Mouse (Mus musculus) liver, adult 10 weeks (tissue): Measurements from ENCODE around the gene Ncf1. TPM values are rescaled to one million over a fixed set of nuclear protein-coding genes. Genes with fewer than 3 reads are reported as not detected.

Experiments
- polyA plus RNA-seq: library from polyadenylated mRNA; stranded (reverse); fragments of 350-450 nt; fragmentation: Illumina TruSeq; extraction: RNeasy Lipid Tissue Mini Kit (QIAGEN cat#74804); gene quantifications from one replicate; pipeline ENCODE4 v1.2.3, GENCODE M21; 2014; ENCODE audit warnings: low read depth, low replicate concordance

Ncf1 gene
- 1.9 TPM for polyA plus RNA-seq

DNA sequence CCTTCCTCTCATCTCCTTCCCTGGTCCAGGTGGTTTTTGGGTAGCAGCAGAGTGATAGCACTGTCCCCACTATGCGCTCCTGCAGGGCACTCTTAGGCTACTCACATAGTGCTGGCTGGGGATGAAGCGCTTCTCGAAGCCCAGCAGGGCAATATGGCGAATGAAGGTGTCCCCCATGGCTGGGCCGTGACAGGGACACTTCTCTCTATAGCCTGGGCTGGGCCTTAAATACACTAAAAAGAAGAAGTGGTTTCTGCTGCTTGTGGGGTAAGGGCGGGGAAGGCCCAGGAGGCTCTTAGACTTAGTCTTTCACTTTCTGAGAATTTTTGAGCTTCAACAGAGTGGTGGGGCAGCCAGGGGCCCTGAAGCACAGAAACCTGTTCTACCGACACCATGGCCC, at the start of gene Ncf1:
Gene Ncf1 (minus strand): TSS at position 235 of the 400 bp plus-strand sequence.

DNA sequence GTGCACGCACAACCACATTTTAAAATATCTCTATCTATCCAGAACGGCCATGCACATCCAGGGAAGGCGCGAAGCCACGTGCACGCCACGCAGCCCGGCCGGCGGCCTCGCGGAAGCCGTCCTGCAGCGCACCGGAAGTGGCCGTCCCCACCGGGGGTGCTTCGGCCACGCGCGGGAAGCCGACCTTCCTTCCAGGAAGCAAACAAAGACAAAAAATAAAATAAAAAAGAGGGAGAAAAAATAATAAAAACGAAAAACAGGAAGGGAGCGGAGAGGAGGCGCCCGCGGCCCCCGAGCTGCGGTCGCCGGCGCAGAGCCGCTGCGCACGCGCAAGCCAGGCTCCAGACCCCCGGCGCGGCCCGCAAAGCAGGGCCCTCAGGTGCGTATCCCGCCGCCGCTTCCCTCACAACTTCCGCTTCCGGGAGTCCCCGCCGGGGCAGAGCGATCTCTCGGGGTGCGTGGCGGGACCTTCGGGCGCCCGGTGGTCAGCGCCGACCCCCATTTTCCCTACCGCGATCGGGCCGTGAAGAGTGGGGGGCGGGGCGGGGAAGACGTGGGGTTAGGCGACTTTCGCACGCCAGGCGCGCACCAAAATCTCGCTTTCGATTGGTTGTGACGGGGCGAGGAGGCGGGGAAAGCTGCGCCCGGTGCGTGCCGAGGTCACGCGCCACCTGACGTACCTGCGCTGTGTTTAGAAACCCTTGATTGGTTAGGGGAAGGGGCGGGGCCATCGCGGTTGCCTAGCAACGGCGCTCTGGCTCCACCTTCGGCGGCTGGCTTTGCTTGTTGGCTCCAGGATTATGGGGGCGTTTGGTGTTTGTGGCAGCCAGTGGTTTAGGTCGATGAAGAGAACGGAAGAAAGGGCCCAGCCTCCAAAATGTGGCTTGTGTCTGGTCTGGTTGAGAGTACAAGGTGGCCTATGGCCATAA, 45.3 kb downstream of the Ncf1 start, which contains the start of gene Gtf2ird2:
Gene Gtf2ird2 (plus strand): TSS at position 140 of the 929 bp plus-strand sequence.

DNA sequence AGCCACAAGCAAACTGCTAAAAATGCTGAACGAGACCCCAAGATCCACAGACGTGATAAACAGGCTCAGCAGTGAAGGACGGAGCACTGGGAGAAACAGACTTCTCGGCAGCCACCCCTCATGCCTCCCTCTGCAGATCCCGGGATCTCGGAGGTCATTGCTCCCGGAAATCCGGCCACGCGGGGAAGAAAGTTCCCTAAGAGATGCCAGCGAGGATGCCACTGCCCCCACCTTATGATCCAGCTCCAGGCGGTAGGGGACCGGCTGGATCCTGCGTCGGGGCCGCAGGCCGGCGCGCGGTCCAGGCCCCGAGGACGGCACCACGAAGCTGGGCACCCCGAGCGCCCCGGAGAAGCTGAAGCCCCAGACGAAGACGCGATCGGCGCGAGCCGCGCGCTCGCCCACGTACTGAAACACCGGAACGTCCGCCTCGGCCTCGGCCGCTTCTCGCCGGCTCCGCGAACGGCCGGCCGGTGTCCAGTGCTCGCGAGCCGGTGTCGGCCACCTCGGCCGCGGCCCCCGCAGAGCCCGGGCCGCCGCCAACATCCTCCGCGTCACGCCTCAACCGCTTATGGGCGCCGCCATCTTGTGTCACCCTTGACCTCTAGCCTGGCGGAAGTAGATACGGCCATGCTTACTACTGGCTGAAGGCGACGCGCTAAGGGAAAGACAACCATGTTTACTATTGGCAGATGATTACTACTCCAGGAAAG, 53.1 kb downstream of the Ncf1 start, which contains the start of gene Rcc1l:
Gene Rcc1l (minus strand): TSS at position 606 of the 713 bp plus-strand sequence.

Other genes starting within 250 kb of the Ncf1 start
- gene Castor2, start 129.9 kb downstream of the Ncf1 start, polyA plus RNA-seq = 0.87 TPM
- gene Rcc1l, start 52.9 kb downstream of the Ncf1 start, polyA plus RNA-seq = 1.4 TPM
- gene Gtf2ird2, start 45.6 kb downstream of the Ncf1 start, polyA plus RNA-seq = 0.61 TPM
- gene Gtf2i, start 85.1 kb upstream of the Ncf1 start, polyA plus RNA-seq = 30.3 TPM
- gene Gtf2ird1, start 227.1 kb upstream of the Ncf1 start, polyA plus RNA-seq = 8.1 TPM